Mouse (Mus musculus) testis, adult 2 months (tissue): ENCODE measurements around the gene Nos1.

Experiments used
- CTCF ChIP-seq: fragments of 200-500 bp; IDR thresholded peaks from 2 replicates; pipeline ENCODE4 v1.5.1; 2012; ENCODE audit warnings: low read depth, mild to moderate bottlenecking, inconsistent platforms, low read length, moderate library complexity; ENCODE audit not compliant: control insufficient read depth, insufficient read depth, insufficient replicate concordance
- POLR2A ChIP-seq: fragments of 200-500 bp; IDR thresholded peaks from 2 replicates; pipeline ENCODE4 v1.6.1; 2012; ENCODE audit warnings: low read depth, mild to moderate bottlenecking, inconsistent platforms, low read length, moderate library complexity; ENCODE audit not compliant: control insufficient read depth

DNA sequence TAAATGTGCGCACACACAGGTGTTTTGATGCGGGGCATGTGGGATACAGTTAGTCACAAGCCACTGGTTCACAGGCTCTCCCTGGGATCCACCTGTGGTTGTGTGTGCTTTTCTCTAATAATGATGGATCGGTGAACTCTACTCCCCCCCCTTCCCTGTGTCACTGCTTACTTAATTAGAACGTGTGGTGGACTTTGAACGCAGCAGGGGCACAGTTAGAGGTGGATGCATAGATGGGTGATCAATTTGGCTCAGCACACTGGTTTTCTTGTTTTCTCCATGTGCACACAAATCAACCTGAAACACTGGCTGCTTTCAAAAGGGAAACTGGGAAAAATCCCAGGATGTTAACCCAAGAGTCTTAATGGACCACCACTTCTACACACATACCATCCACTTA is 198.2 kb downstream of the Nos1 start:
- TF ChIP-seq CTCF = no peak
- TF ChIP-seq POLR2A = no peak
